Mouse (Mus musculus): Measurements from ENCODE around the gene Hist1h2ad. TPM values are rescaled to one million over a fixed set of nuclear protein-coding genes. Genes with fewer than 3 reads are reported as not detected.
"Not testable (repeated sequence)": the region's sequence is repeated elsewhere in the genome, so short reads cannot be mapped to it uniquely, and the experiment has no call there.

Gene Hist1h2ad
- polyA plus RNA-seq, 1 experiment from 2014 or later: 1.0 TPM

DNA sequence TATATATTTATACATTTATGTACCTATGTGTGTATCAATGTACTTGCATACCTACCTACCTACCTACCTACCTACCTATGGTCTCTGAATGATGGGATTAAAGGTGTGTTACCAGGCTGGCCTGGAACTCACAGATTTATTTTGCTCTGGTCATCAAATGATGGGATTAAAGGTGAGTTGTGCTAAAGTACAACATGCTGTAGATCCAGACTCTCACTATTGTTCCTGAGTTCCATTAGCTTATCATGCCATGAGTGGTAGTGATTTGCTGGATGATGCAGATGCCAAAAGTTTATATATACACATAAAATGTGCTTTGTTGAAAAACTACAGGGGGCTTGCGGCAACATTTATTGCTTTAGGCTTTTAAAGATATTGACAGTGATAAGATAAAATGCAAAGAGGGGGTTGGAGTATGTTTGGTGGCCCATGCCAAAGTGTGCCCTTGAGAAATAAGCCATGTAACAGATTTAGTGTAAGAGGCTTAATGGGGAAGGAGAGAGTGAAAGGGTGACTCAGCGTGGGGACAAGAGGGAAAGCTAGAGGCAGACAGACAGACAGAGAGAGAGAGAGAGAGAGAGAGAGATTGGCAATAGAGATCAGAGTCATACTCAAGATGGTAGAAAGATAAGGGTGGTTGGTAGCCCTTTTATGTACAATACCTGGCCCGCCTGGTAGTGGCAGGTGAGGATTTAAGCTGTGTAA, 37.0 kb upstream of the Hist1h2ad start:
- Histone ChIP-seq H3K4me1 (replicated peaks; ENCODE audit: control insufficient read depth, insufficient read depth, low read length) (peaks cover 8% of the 10 kb centered on the region; the same call in 1 of the 2 replicates), H3K27me3 (ENCODE audit: control insufficient read depth, insufficient read depth, low read length) (no peaks in the 10 kb centered on the region), H3K27ac (ENCODE audit: low read depth, low read length) (no peak overlapping the region), H3K9ac (ENCODE audit: low read depth, low read length) (no peak overlapping the region), H3K4me2 (replicated peaks; ENCODE audit: low read depth, low read length) (peak overlapping the region; percentile 67; the same call in 1 of the 2 replicates), H3K4me3 (ENCODE audit: low read depth, low read length) (peak overlapping the region; percentile 43; the same call in 1 of the 2 replicates), H3K9me3 (ENCODE audit: control insufficient read depth, low read length) (no peaks in the 10 kb centered on the region), H3K36me3 (ENCODE audit: control insufficient read depth, insufficient read depth, low read length) (no peaks in the 10 kb centered on the region)
- ATAC-seq (ENCODE audit: low FRiP score) (no peak), DNase-seq (ENCODE audit: low spot score) (no peak)
- 87% methylated on average over 3 of the region's 3 CpGs for WGBS

DNA sequence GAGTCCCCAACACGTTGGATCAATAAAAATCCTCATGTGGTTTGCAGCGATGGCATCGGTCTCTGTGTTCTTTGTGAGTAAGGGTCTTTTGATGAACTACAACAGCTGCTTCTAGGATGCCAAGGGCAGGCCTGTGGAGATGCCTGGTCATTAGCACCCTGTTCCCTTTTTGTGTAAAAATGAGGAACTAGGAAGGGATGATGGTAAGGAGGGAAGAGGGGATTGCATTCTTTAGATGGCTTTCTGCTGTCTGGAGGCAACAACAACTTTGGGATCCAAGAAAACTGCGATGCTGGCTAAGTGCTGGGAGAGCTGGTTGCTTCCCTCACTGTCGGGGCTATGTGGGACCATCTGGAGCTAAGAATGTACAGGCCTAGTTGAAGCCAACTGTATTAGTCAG, 35.9 kb upstream of the Hist1h2ad start:
- no peak overlapping the region for H3K4me3 ChIP-seq (ENCODE audit: low read depth, low read length)
- DNase-seq (ENCODE audit: low spot score) (no peak), ATAC-seq (ENCODE audit: low FRiP score) (no peak)
- no peak overlapping the region for H3K9ac ChIP-seq (ENCODE audit: low read depth, low read length)
- H3K4me1 ChIP-seq (replicated peaks; ENCODE audit: control insufficient read depth, insufficient read depth, low read length): 0 out of 2 replicates have a peak, but pooled peaks cover 4% of the 10 kb centered on the region
- 72% methylated on average over 5 of the region's 5 CpGs for WGBS
- no peak overlapping the region for H3K27ac ChIP-seq (ENCODE audit: low read depth, low read length)
- no peaks in the 10 kb centered on the region for H3K9me3 ChIP-seq (ENCODE audit: control insufficient read depth, low read length)
- no peaks in the 10 kb centered on the region for H3K36me3 ChIP-seq (ENCODE audit: control insufficient read depth, insufficient read depth, low read length)
- no peaks in the 10 kb centered on the region for H3K27me3 ChIP-seq (ENCODE audit: control insufficient read depth, insufficient read depth, low read length)
- H3K4me2 ChIP-seq (replicated peaks; ENCODE audit: low read depth, low read length): no peak overlapping the region

DNA sequence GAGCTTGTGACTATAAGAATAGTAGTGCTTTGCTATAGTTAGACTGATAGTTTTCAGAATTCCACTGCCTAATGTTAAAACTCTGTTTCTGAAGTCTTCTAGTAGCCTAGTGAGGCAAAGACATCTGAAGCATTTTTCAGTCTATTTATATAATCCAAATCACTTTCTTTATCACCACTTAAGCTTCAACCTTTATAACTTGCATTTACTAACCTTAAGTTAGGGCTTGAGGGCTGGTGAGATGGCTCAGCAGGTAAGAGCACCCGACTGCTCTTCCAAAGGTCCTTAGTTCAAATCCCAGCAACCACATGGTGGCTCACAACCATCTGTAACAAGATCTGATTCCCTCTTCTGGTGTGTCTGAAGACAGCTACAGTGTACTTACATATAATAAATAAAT, 34.4 kb upstream of the Hist1h2ad start:
- H3K27me3 ChIP-seq (ENCODE audit: control insufficient read depth, insufficient read depth, low read length); H3K9ac ChIP-seq (ENCODE audit: low read depth, low read length); H3K4me2 ChIP-seq (replicated peaks; ENCODE audit: low read depth, low read length); H3K27ac ChIP-seq (ENCODE audit: low read depth, low read length); H3K4me3 ChIP-seq (ENCODE audit: low read depth, low read length); ATAC-seq (ENCODE audit: low FRiP score); H3K36me3 ChIP-seq (ENCODE audit: control insufficient read depth, insufficient read depth, low read length); H3K9me3 ChIP-seq (ENCODE audit: control insufficient read depth, low read length); H3K4me1 ChIP-seq (replicated peaks; ENCODE audit: control insufficient read depth, insufficient read depth, low read length); DNase-seq (ENCODE audit: low spot score): not testable (repeated sequence)
- 76% methylated on average over 1 of the region's 1 CpGs for WGBS

DNA sequence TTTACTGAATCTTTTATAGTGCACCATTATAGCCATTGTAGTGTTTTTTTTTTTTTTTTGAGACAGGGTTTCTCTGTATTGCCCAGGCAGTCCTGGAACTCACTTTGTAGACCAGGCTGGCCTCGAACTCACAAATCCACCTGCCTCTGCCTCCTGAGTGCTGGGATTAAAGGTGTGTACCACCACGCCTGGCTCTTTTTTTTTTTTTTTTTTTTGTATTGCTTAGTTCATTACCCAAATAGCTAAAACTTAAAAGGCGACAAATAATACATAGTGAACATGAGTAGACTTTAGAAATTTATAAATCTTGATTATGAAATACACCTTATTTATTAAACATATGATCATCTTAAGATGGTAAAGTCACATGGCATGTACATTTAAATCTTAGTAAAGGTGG, 32.7 kb upstream of the Hist1h2ad start:
- Histone ChIP-seq H3K9me3 (ENCODE audit: control insufficient read depth, low read length) (no peaks in the 10 kb centered on the region), H3K9ac (ENCODE audit: low read depth, low read length) (no peak overlapping the region), H3K27me3 (ENCODE audit: control insufficient read depth, insufficient read depth, low read length) (no peaks in the 10 kb centered on the region), H3K36me3 (ENCODE audit: control insufficient read depth, insufficient read depth, low read length) (no peaks in the 10 kb centered on the region), H3K4me3 (ENCODE audit: low read depth, low read length) (no peak overlapping the region), H3K27ac (ENCODE audit: low read depth, low read length) (no peak overlapping the region), H3K4me1 (replicated peaks; ENCODE audit: control insufficient read depth, insufficient read depth, low read length) (0 out of 2 replicates have a peak, but pooled peaks cover 2% of the 10 kb centered on the region), H3K4me2 (replicated peaks; ENCODE audit: low read depth, low read length) (no peak overlapping the region)
- no peak for ATAC-seq (ENCODE audit: low FRiP score)
- 95% methylated on average over 3 of the region's 3 CpGs for WGBS
- no peak for DNase-seq (ENCODE audit: low spot score)

DNA sequence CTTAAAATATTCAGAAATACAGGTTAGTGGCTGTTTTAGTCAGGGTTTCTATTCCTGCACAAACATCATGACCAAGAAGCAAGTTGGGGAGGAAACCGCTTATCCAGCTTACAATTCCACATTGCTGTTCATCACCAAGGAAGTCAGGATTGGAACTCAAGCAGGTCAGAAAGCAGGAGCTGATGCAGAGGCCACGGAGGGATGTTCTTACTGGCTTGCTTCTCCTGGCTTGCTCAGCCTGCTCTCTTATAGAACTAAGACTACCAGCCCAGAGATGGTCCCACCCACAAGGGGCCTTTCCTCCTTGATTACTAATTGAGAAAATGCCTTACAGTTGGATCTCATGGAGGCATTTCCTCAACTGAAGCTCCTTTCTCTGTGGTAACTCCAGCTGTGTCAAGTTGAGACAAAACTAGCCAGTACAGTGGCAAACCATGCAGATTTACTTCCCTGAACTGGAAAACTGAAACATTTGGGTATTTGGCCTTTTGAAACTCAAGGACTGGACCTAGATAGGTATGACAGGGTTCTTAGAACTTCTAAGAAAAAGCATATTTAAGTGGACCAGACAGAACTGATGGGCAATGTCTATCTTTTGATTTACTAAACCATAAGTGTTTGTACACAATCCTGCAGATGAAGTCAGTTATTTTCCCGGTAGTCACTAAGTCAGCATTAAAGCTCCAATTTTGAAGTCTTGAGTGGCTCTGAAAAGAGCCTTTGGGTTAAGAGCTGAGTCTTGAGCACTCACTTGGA, 31.8 kb upstream of the Hist1h2ad start:
- not testable (repeated sequence) for H3K9me3 ChIP-seq (ENCODE audit: control insufficient read depth, low read length); H3K4me1 ChIP-seq (replicated peaks; ENCODE audit: control insufficient read depth, insufficient read depth, low read length); H3K36me3 ChIP-seq (ENCODE audit: control insufficient read depth, insufficient read depth, low read length); ATAC-seq (ENCODE audit: low FRiP score); H3K27me3 ChIP-seq (ENCODE audit: control insufficient read depth, insufficient read depth, low read length)
- peak; percentile 39 for DNase-seq (ENCODE audit: low spot score)
- 9% methylated on average over 3 of the region's 3 CpGs for WGBS
- H3K27ac ChIP-seq (ENCODE audit: low read depth, low read length): peak overlapping the region; percentile 74
- H3K4me3 ChIP-seq (ENCODE audit: low read depth, low read length): peak overlapping the region; percentile 40
- H3K4me2 ChIP-seq (replicated peaks; ENCODE audit: low read depth, low read length): peak overlapping the region; percentile 57
- peak overlapping the region; percentile 64 for H3K9ac ChIP-seq (ENCODE audit: low read depth, low read length)

DNA sequence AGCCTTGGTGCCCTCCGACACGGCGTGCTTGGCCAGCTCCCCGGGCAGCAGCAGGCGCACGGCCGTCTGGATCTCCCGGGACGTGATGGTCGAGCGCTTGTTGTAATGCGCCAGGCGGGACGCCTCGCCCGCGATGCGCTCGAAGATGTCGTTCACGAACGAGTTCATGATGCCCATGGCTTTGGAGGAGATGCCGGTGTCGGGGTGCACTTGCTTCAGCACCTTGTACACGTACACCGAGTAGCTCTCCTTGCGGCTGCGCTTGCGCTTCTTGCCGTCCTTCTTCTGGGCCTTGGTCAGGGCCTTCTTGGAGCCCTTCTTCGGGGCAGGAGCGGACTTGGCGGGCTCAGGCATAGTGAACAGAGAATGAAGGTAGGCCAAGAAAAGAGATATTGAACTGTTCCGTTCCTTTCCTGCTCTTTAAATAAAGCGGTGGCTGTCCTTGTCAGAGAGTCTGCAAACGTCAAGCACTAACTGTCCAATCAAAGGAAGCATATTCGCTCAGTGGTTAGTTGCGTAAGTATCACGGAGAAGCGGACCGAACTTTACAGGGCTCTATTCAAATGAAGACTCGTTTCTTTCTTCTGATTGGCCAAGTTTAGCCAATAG, 31.1 kb upstream of the Hist1h2ad start, which contains the start of gene Hist1h2bh:
Gene Hist1h2bh, minus strand, starts transcription at position 394 of the 609 bp plus-strand sequence.
- not testable (repeated sequence) for H3K9me3 ChIP-seq (ENCODE audit: control insufficient read depth, low read length); H3K27me3 ChIP-seq (ENCODE audit: control insufficient read depth, insufficient read depth, low read length); H3K4me1 ChIP-seq (replicated peaks; ENCODE audit: control insufficient read depth, insufficient read depth, low read length); H3K36me3 ChIP-seq (ENCODE audit: control insufficient read depth, insufficient read depth, low read length)
- under 1% methylated on average over 24 of the region's 42 CpGs for WGBS
- peak; percentile 93 for ATAC-seq (ENCODE audit: low FRiP score)
- DNase-seq (ENCODE audit: low spot score): peak; percentile 77
- Histone ChIP-seq H3K4me2 (replicated peaks; ENCODE audit: low read depth, low read length) (peak within 1 kb of the TSS; percentile 67), H3K9ac (ENCODE audit: low read depth, low read length) (peak within 1 kb of the TSS; percentile 64), H3K4me3 (ENCODE audit: low read depth, low read length) (peak within 1 kb of the TSS; percentile 40), H3K27ac (ENCODE audit: low read depth, low read length) (peak within 1 kb of the TSS; percentile 86)

DNA sequence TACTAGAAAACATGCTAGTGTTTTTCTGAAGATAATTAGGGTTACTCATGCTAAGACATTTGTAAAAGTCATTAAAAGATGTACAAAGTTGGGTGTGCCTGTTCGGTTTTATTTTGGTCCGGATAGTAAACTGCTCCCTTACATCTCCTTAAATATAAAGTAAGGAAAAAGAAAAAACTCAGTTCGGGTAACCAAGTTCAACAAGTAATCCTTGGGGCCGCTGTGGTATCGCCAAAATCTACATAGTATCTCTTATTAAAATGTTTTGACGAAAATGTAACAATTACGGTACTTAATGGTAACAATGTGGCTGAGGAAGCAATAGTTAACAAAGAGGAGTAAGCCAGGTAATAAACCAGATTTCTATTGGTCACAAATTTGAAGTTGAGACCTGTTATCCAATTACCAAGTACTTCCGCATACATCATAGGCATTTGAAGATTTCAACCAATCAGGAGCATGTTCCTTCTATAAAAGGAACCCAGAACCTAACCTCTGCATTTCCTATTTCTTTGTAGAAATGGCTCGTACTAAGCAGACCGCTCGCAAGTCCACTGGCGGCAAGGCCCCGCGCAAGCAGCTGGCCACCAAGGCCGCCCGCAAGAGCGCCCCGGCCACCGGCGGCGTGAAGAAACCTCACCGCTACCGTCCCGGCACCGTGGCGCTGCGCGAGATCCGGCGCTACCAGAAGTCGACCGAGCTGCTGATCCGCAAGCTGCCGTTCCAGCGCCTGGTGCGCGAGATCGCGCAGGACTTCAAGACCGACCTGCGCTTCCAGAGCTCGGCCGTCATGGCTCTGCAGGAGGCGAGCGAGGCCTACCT, 30.0 kb upstream of the Hist1h2ad start, which contains the start of gene Hist1h3f:
Gene Hist1h3f, plus strand, starts transcription at position 88 of the 822 bp plus-strand sequence.
- Histone ChIP-seq H3K27ac (ENCODE audit: low read depth, low read length) (peak within 1 kb of the TSS; percentile 86), H3K9ac (ENCODE audit: low read depth, low read length) (peak within 1 kb of the TSS; percentile 64), H3K36me3 (ENCODE audit: control insufficient read depth, insufficient read depth, low read length) (no peaks in the 10 kb centered on the region), H3K4me1 (replicated peaks; ENCODE audit: control insufficient read depth, insufficient read depth, low read length) (no peaks in the 10 kb centered on the region), H3K4me3 (ENCODE audit: low read depth, low read length) (peak within 1 kb of the TSS; percentile 40), H3K4me2 (replicated peaks; ENCODE audit: low read depth, low read length) (peak within 1 kb of the TSS; percentile 67), H3K27me3 (ENCODE audit: control insufficient read depth, insufficient read depth, low read length) (no peaks in the 10 kb centered on the region), H3K9me3 (ENCODE audit: control insufficient read depth, low read length) (no peaks in the 10 kb centered on the region)
- DNase-seq (ENCODE audit: low spot score) (peak; percentile 88), ATAC-seq (ENCODE audit: low FRiP score) (peak; percentile 94)
- WGBS: under 1% methylated on average over 14 of the region's 45 CpGs

DNA sequence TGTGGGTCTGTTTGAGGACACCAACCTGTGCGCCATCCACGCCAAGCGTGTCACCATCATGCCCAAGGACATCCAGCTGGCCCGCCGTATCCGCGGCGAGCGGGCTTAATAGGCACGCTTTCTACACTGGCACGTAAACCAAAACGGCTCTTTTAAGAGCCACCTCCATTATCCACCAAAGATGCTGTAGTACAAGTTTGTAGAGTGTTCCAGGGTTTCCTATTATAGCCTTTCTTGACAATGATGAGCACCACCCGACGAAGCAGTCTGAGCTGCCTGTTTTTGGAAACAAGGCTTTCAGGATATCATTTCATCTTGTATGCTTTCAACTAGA, 29.4 kb upstream of the Hist1h2ad start:
- H3K4me1 ChIP-seq (replicated peaks; ENCODE audit: control insufficient read depth, insufficient read depth, low read length); H3K9ac ChIP-seq (ENCODE audit: low read depth, low read length); ATAC-seq (ENCODE audit: low FRiP score); H3K27ac ChIP-seq (ENCODE audit: low read depth, low read length); H3K9me3 ChIP-seq (ENCODE audit: control insufficient read depth, low read length); H3K36me3 ChIP-seq (ENCODE audit: control insufficient read depth, insufficient read depth, low read length); H3K27me3 ChIP-seq (ENCODE audit: control insufficient read depth, insufficient read depth, low read length); DNase-seq (ENCODE audit: low spot score): not testable (repeated sequence)
- 0% methylated on average over 3 of the region's 14 CpGs for WGBS
- Histone ChIP-seq H3K4me2 (replicated peaks; ENCODE audit: low read depth, low read length) (peak overlapping the region; percentile 32; the same call in 1 of the 2 replicates), H3K4me3 (ENCODE audit: low read depth, low read length) (peak overlapping the region; percentile 39)

Measured in hindbrain, embryonic 11.5 days (tissue).